Mouse (Mus musculus) cerebellum, postnatal 36 days (tissue): ENCODE measurements around the gene Sptbn4.
"Not testable (repeated sequence)": the region's sequence is repeated elsewhere in the genome, so short reads cannot be mapped to it uniquely, and the experiment has no call there.

Source experiments
- DNase-seq, 2 experiments: peaks; one replicate each; pipeline ENCODE4 v3.0.0; 2021 to 2022; ENCODE audit warnings: mixed read lengths in 2 of 2

Sptbn4 gene

GRCm38 (mm10) chr7:27447419-27448286 lies at the start of gene Sptbn4, which contains the start of gene Blvrb:
TSS of gene Sptbn4 (minus strand) at chr7:27447686.
TSS of gene Blvrb (plus strand) at chr7:27447978.
- peak; percentile 93 to 94 for DNase-seq

GRCm38 (mm10) chr7:27494659-27495367 lies 47.3 kb upstream of the Sptbn4 start:
- DNase-seq, result not testable (repeated sequence)

GRCm38 (mm10) chr7:27493450-27493849 lies 46.0 kb upstream of the Sptbn4 start:
- no peak for DNase-seq

- DNase-seq, result no peak
Measured at GRCm38 (mm10) chr7:27493022-27493421, 45.5 kb upstream of the Sptbn4 start.

GRCm38 (mm10) chr7:27491856-27492255 lies 44.4 kb upstream of the Sptbn4 start:
- DNase-seq, result no peak

GRCm38 (mm10) chr7:27490543-27491329 lies 43.2 kb upstream of the Sptbn4 start:
- DNase-seq, result peak; percentile 89 to 95

- DNase-seq, result no peak
Measured at GRCm38 (mm10) chr7:27490227-27490542, 42.7 kb upstream of the Sptbn4 start.

GRCm38 (mm10) chr7:27489270-27489869 lies 41.9 kb upstream of the Sptbn4 start:
- peak in 1 of 2 experiments; percentile 30 for DNase-seq

GRCm38 (mm10) chr7:27487740-27488268 lies 40.3 kb upstream of the Sptbn4 start:
- DNase-seq, result peak; percentile 60 to 69

- peak; percentile 100 for DNase-seq
Measured at GRCm38 (mm10) chr7:27486770-27487697, 39.5 kb upstream of the Sptbn4 start, which contains the start of gene Sertad1. TSS of gene Sertad1 (plus strand) at chr7:27486910.

GRCm38 (mm10) chr7:27486102-27486769 lies 38.8 kb upstream of the Sptbn4 start:
- DNase-seq, result no peak

- DNase-seq, result no peak
Measured at GRCm38 (mm10) chr7:27483860-27484259, 36.4 kb upstream of the Sptbn4 start.

GRCm38 (mm10) chr7:27481627-27481969 lies 34.1 kb upstream of the Sptbn4 start:
- peak; percentile 68 to 80 for DNase-seq

- DNase-seq, result peak in 1 of 2 experiments; percentile 20
Measured at GRCm38 (mm10) chr7:27480927-27481626, 33.6 kb upstream of the Sptbn4 start.

- DNase-seq, result no peak
Measured at GRCm38 (mm10) chr7:27480506-27480905, 33.0 kb upstream of the Sptbn4 start.

- no peak for DNase-seq
Measured at GRCm38 (mm10) chr7:27479750-27480149, 32.3 kb upstream of the Sptbn4 start.

- DNase-seq, result no peak
Measured at GRCm38 (mm10) chr7:27478561-27478960, 31.1 kb upstream of the Sptbn4 start.

GRCm38 (mm10) chr7:27476098-27476635 lies 28.7 kb upstream of the Sptbn4 start:
- no peak for DNase-seq

- no peak for DNase-seq
Measured at GRCm38 (mm10) chr7:27475596-27475995, 28.1 kb upstream of the Sptbn4 start.

- peak; percentile 94 to 97 for DNase-seq
Measured at GRCm38 (mm10) chr7:27474490-27474954, 27.0 kb upstream of the Sptbn4 start.
